Mouse (Mus musculus): ENCODE results near the gene Recql. TPM values are rescaled to one million over a fixed set of nuclear protein-coding genes. Genes with fewer than 3 reads are reported as not detected.
"Not testable (repeated sequence)": the region's sequence is repeated elsewhere in the genome, so short reads cannot be mapped to it uniquely, and the experiment has no call there.

Recql gene
- polyA plus RNA-seq, 1 experiment from 2014 or later, result 31.2 TPM

DNA sequence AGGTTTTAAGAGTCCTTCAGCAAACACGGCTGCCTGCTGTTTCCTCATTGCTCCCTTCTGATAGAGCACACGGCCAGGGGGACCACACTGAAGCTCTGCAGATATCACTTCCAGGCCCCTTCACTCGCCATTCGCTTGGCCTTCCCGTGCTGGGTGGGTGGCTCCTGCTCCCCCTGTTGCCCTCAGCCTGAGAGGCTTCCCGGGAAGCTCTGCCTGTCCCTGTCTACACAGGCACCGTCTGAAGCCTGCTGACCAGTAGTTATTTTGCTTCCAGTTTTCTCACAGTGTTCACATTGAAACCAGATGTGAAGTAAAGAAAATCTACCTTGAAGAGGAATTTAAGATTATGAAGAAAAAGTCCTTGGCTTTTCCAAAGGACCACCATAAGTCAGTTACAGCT lies 29.8 kb downstream of the Recql start:
- no peaks in the 10 kb centered on the region for H3K9me3 ChIP-seq
- H3K9ac ChIP-seq (replicated peaks), result no peak overlapping the region
- ATAC-seq, result no peak
- H3K36me3 ChIP-seq, result peaks cover 85% of the 10 kb centered on the region
- H3K4me1 ChIP-seq (replicated peaks), result no peaks in the 10 kb centered on the region
- H3K4me3 ChIP-seq (replicated peaks), result no peak overlapping the region
- WGBS, result 90% methylated on average over 7 of the region's 7 CpGs
- H3K4me2 ChIP-seq (replicated peaks), result no peak overlapping the region
- H3K27me3 ChIP-seq, result no peaks in the 10 kb centered on the region
- no peak overlapping the region for H3K27ac ChIP-seq

DNA sequence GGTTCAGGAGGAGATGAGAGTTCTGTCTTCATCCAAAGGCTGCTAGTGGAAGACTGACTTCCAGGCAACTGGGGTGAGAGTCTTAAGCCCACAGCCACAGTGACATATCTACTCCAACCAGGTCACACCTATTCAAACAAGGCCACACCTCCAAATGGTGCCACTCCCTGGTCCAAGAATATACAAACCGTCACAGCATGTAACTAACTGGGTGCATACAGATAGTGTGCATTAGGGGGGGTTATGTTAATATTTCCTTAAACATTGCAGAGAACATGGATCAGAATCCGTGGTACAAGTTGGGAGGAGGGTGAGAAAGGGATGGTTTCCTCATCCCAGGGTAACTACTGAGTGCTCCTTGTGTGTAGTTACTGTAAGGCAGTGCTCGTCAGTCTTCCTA lies 34.8 kb downstream of the Recql start:
- H3K9me3 ChIP-seq; H3K27ac ChIP-seq; H3K4me3 ChIP-seq (replicated peaks); ATAC-seq; H3K9ac ChIP-seq (replicated peaks); H3K4me1 ChIP-seq (replicated peaks); H3K27me3 ChIP-seq; H3K4me2 ChIP-seq (replicated peaks): not testable (repeated sequence)
- WGBS, result 94% methylated on average over 3 of the region's 3 CpGs
- H3K36me3 ChIP-seq, result peaks cover 80% of the 10 kb centered on the region

DNA sequence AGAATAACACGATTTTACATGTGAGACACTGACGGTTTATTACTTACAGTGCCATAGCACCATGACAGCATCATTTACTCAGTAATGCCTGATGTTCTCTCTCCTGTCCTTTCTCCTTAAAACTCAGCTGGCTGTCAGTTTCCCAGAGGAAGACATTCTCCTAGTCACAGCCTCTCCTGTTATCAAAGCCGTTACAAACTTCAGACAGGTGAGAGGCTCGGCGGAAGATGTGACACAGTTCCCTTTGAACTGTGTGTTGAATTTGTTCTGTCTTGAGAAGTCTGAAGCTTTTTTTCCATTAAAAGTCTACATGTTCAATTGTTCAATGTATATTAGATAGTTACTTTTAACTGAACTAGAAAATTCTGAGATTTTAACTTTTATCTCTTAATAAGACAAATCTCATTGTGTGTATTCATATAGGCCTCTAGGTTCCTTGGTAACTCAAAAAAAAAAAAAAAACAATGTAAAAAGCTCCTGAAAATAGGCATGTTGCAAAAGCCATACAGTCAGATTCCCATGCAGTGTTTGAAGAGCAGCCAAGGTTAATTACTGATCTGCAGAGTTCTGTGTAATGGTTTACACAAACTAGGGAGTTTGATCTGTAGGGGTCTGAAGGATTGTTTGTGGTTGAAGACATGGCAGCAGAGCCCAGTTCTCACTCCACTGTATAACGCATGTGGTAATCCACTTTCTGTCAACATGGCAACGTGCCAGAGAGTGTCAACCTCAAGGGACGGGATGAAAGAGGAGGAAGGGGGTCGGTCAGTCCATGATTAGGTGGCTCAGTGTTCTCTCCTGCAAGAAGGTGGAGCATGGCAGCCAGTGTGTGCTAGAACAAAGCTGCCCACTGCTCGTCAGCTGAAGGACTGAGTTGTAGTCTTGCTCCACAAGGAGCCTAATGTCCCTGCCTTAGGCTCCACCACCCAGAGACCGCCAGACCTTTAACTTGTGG lies 39.2 kb downstream of the Recql start:
- Histone ChIP-seq H3K36me3 (peaks cover 47% of the 10 kb centered on the region), H3K27me3 (no peaks in the 10 kb centered on the region), H3K4me1 (replicated peaks) (peaks cover 13% of the 10 kb centered on the region), H3K9me3 (no peaks in the 10 kb centered on the region), H3K9ac (replicated peaks) (no peak overlapping the region), H3K4me2 (replicated peaks) (no peak overlapping the region), H3K4me3 (replicated peaks) (no peak overlapping the region), H3K27ac (no peak overlapping the region)
- no peak for ATAC-seq
- WGBS, result 89% methylated on average over 11 of the region's 11 CpGs

DNA sequence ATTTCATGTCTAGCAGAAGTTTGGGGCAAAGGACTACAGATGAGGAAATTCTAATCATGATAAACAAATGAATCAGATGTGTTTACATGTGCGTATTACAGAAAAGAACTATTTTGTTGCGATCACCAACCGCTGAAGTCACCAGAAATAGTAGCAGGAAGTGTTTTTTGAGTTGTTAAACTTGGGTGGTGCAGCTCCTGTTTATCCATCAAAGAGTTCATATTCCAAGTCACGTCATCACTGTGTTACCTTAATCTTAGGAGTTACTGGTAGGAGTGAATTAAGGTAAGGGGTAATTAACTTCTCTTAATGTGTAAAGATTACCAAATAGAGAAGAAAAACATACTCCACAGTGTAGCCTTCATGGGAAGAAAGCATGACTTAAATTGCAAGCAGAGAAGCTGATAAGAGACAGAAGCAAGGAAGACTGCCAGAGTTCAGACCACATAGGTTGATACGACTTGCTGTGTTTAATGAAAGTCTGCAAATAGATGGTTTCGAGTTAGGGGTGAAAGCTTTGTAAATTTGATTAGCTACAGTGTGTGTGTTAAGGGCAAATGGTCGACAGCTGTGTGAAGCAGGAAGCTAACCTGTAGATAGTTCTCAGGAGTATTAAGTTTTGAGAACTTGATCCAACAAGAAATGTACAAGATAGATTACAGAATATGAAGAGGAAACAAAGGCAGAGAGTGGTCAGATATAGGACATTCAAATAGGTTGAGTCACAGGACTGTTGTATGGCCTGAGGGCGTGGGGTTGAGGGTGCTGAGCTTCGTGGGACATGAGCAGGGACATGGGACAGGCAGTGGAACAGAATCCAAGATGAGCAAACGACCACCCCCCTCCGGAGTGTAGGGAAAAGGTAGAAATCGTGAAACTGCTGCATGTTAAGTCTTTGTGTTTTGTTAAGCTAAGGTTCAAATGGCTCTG lies 40.4 kb downstream of the Recql start:
- Histone ChIP-seq H3K27me3 (no peaks in the 10 kb centered on the region), H3K4me1 (replicated peaks) (peaks cover 13% of the 10 kb centered on the region), H3K9me3 (no peaks in the 10 kb centered on the region), H3K36me3 (peaks cover 34% of the 10 kb centered on the region), H3K4me3 (replicated peaks) (peak overlapping the region; percentile 66), H3K27ac (no peak overlapping the region), H3K4me2 (replicated peaks) (peak overlapping the region; percentile 60), H3K9ac (replicated peaks) (peak overlapping the region; percentile 69)
- WGBS, result 65% methylated on average over 12 of the region's 12 CpGs
- no peak for ATAC-seq

DNA sequence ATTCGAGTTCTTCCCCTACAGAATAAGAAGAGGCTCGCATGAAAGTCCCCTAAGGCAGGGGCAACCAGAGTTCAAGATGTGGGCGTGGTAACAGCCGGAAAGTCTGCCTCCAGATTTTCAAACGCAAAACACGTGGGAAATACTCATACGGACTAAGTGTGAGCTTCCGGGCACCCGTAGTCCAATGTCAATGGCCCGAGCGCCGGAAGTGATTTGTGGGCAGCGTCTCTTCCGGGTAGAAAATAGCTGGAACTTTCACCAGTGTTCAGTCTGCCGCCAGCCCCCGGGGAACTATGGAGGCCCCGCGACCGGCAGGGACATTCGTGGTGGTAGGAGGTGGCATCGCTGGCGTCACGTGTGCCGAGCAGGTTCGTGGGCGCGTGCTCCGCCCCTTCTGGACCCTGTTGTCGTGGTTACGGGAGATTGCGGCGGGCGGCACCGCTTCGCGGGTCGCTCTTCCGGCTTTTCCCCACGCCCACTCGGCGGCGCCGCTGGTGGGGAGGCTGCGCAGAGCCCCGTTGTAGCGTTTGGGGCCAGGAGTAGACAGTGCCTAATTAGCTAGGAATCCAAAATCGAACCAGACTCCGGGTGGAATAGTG lies 41.3 kb downstream of the Recql start, which contains the start of gene Pyroxd1:
Gene Pyroxd1, plus strand, starts transcription at position 215 of the 599 bp plus-strand sequence.
- peak within 1 kb of the TSS; percentile 78 for H3K27ac ChIP-seq
- H3K4me1 ChIP-seq (replicated peaks), result peaks cover 13% of the 10 kb centered on the region
- under 1% methylated on average over 48 of the region's 48 CpGs for whole genome bisulfite sequencing
- peak within 1 kb of the TSS; percentile 66 for H3K4me3 ChIP-seq (replicated peaks)
- peaks cover 26% of the 10 kb centered on the region for H3K36me3 ChIP-seq
- ATAC-seq, result peak; percentile 95
- H3K27me3 ChIP-seq, result no peaks in the 10 kb centered on the region
- H3K4me2 ChIP-seq (replicated peaks), result peak within 1 kb of the TSS; percentile 60
- H3K9me3 ChIP-seq, result no peaks in the 10 kb centered on the region
- peak within 1 kb of the TSS; percentile 69 for H3K9ac ChIP-seq (replicated peaks)

DNA sequence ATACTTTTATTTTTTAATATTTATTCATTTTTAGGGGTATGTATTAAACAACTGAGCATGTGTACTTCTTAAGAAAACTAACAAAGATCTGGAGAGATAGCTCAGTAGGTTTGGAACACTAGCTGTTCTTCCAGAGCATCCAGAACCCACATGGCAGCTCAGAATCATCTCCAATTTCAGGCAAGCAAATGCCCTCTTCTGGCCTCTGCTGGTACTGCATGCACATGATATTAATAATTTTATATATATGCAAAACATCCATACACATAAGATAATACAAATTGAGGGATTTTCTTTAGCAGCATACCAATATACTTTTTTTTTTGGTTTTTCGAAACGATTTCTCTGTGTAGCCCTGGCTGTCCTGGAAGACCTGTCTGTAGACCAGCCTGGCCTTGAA lies 43.3 kb downstream of the Recql start:
- Histone ChIP-seq H3K36me3 (peaks cover 8% of the 10 kb centered on the region), H3K27ac (no peak overlapping the region), H3K4me2 (replicated peaks) (no peak overlapping the region), H3K9ac (replicated peaks) (no peak overlapping the region), H3K4me3 (replicated peaks) (no peak overlapping the region), H3K27me3 (no peaks in the 10 kb centered on the region), H3K9me3 (no peaks in the 10 kb centered on the region), H3K4me1 (replicated peaks) (peaks cover 13% of the 10 kb centered on the region)
- ATAC-seq, result no peak
- WGBS, result 76% methylated on average over 2 of the region's 2 CpGs

DNA sequence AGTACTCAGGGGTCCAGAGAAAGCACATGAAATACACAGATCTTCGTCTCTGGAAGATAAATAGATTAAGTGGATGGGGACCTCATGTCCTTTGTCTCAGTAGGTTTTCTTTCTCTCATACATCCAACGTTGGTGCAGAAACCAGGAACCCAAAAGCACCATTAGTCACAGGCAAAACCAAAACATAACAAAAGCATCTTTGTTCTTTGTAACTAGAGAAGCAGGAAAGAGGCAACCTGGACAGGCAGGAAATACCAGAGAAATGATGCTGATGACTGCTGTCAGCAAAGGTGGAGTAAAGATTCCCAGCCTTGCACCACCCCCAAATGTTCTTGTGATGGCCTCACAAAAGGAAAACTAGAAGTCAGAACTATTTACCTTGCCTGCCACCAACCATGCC lies 47.3 kb downstream of the Recql start:
- Histone ChIP-seq H3K9me3 (no peaks in the 10 kb centered on the region), H3K4me1 (replicated peaks) (no peaks in the 10 kb centered on the region), H3K27ac (no peak overlapping the region), H3K36me3 (no peaks in the 10 kb centered on the region), H3K9ac (replicated peaks) (no peak overlapping the region), H3K4me2 (replicated peaks) (no peak overlapping the region), H3K4me3 (replicated peaks) (no peak overlapping the region), H3K27me3 (no peaks in the 10 kb centered on the region)
- no peak for ATAC-seq
- 61% methylated on average over 2 of the region's 2 CpGs for WGBS

DNA sequence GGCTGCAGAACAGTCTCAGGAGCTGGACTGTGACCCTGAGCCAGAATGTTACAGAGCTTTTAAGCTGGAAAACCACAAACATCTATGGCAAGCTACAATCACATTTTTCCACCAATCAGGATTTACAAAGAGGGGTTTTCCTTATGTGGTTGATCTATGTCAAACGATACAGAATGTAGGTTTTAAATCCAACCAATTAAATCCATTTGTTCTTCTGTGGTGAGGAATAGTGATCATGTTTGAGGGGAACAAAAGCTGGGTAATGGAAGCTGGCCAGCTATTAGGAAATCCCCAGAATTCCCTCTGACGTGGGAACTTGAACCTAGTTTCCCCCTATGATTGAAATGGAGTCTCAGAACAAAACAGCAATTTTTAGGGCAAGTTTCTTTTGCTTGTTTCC lies 47.9 kb downstream of the Recql start:
- 74% methylated on average over 2 of the region's 2 CpGs for WGBS

DNA sequence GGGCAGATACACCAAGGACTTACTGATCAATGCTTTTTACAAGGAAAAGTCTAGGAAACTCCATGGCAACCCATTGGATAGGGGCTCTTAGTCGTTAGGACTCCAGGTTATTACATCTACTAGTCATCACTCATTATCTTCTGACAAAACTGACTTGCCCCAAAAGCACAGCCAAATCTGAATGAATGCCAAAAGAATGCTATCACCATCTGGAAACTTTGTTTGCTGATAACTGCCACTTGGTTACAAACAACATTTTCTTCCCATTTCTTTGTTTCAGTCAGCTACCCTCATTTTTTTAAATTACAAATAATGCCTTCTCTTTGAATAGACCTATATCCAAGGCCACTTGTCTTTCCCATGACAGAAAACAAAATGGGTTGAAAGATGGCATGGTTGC lies 57.7 kb downstream of the Recql start:
- WGBS, result 62% methylated on average over 1 of the region's 1 CpGs
- Histone ChIP-seq H3K9me3 (no peaks in the 10 kb centered on the region), H3K4me1 (replicated peaks) (no peaks in the 10 kb centered on the region), H3K9ac (replicated peaks) (no peak overlapping the region), H3K27ac (no peak overlapping the region), H3K27me3 (no peaks in the 10 kb centered on the region), H3K4me3 (replicated peaks) (no peak overlapping the region), H3K36me3 (no peaks in the 10 kb centered on the region), H3K4me2 (replicated peaks) (no peak overlapping the region)
- no peak for ATAC-seq

More for the DNA sequence above, 47.9 kb downstream of the Recql start:
- Histone ChIP-seq H3K9ac (replicated peaks) (no peak overlapping the region), H3K27me3 (no peaks in the 10 kb centered on the region), H3K4me2 (replicated peaks) (no peak overlapping the region), H3K9me3 (no peaks in the 10 kb centered on the region), H3K36me3 (no peaks in the 10 kb centered on the region), H3K4me3 (replicated peaks) (no peak overlapping the region), H3K4me1 (replicated peaks) (no peaks in the 10 kb centered on the region), H3K27ac (no peak overlapping the region)
- ATAC-seq, result no peak

DNA sequence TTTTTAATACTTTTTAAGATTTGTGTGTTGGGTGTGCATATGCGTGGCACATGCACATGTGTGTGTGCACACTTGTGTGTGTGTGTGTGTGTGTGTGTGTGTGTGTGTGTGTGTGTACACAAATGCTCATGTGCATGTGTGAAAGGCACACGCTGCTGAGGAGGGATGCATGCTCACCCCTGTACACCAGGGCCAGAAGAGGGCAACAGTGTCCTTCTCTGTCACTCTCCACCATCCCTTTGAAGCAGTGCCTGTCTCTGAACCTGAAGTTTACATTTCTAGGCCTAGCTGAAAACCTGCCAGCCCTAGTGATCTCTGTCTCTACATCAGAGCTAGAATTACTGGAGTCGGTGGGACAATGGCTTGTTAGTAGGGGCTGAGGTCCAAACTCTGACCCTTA lies 60.3 kb downstream of the Recql start:
- no peaks in the 10 kb centered on the region for H3K36me3 ChIP-seq
- WGBS, result 78% methylated on average over 3 of the region's 3 CpGs
- no peak for ATAC-seq

DNA sequence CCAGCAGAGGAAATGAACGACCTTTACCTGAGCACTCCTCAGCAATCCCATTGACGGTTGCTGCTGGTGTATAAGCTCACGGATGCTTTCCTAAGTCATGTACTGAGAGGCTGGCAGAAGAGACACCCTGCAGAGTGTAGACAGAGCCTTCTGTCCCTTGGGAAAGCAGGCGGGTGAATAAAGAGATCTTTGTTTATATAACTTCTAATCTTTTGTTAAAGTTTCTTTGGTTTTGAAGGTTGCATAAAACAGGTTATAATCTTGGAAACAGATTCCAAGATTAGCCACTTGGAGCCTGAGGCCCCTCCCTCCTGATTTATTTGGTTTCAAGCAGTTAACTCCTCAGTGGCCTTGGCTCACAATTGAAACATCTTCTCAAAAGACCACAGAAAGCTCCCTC lies 64.0 kb downstream of the Recql start, which contains the start of gene Slco1a5:
Gene Slco1a5, minus strand, starts transcription at position 101 of the 400 bp plus-strand sequence.
- Histone ChIP-seq H3K4me3 (replicated peaks) (no peak within 1 kb of the TSS), H3K9me3 (no peaks in the 10 kb centered on the region), H3K9ac (replicated peaks) (no peak within 1 kb of the TSS), H3K36me3 (no peaks in the 10 kb centered on the region), H3K4me1 (replicated peaks) (peaks cover 7% of the 10 kb centered on the region), H3K4me2 (replicated peaks) (no peak within 1 kb of the TSS), H3K27ac (no peak within 1 kb of the TSS), H3K27me3 (no peaks in the 10 kb centered on the region)
- WGBS, result 7% methylated on average over 4 of the region's 4 CpGs
- no peak for ATAC-seq

More for the DNA sequence above, 60.3 kb downstream of the Recql start:
- Histone ChIP-seq H3K9me3 (no peaks in the 10 kb centered on the region), H3K4me2 (replicated peaks) (no peak overlapping the region), H3K27ac (no peak overlapping the region), H3K4me1 (replicated peaks) (peaks cover 7% of the 10 kb centered on the region), H3K4me3 (replicated peaks) (no peak overlapping the region), H3K27me3 (no peaks in the 10 kb centered on the region), H3K9ac (replicated peaks) (no peak overlapping the region)
